Mouse (Mus musculus) embryonic fibroblast, embryonic 13.5 days (primary cell): ENCODE measurements around the gene Snx17.

ENCODE experiments used
- CTCF ChIP-seq: IDR thresholded peaks from 2 replicates; pipeline ENCODE4 v1.5.1; 2011; ENCODE audit warnings: mild to moderate bottlenecking, control low read depth, low read length, moderate library complexity, borderline replicate concordance; ENCODE audit not compliant: insufficient read depth
- POLR2A ChIP-seq: IDR thresholded peaks from 2 replicates; pipeline ENCODE4 v1.6.1; 2011; ENCODE audit warnings: low read depth, mild to moderate bottlenecking, control low read depth, low read length, moderate library complexity

DNA sequence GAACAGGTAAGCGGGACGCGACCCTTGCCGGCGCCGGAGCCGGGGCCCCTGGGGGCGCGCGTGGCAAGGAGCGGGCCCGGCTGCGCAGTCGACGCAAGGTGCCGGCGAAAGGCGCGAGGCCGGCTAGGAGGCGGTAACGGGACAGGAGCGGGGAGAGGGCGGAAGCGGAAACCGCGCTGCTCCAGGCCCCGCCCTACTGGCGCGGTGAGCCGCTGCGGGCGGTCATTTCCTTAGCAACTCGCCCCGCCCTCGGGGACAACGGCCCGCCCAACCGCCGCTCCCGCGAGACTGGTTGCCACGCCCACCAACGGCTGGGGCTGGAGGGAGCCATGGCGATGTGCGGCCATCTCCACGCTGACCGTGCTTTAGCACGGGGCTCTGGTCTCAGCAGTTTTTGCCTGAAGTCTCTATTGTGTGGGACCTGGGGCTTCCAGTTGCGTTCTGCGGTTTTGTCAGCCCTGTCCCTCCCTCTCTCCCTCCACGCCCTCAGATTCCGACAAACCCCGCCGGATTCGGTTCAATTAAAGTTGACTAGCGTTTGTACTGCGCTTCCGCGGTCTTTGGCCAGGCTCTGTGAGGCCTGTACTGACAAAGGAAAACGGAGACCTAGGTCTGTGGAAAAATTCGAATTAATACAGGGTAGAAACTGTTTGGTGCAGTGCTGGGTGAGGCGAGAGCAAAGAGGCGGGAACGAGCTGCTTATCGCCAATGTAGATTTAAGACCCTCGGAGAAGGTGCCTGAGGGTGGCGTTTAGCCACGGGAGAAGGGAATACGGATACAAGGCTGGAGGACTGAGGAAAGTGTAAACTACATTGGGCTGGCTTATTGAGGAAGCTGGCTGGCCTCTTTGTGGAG lies 27.6 kb downstream of the Snx17 start, which contains the start of gene Ppm1g:
- no peak for TF ChIP-seq CTCF
- peak; percentile 97 for TF ChIP-seq POLR2A
